Mouse (Mus musculus) hindbrain, embryonic 16.5 days (tissue): ENCODE data around the gene Cnga2. TPM values are rescaled to one million over a fixed set of nuclear protein-coding genes. Genes with fewer than 3 reads are reported as not detected.

ENCODE experiments used
- ATAC-seq: fragments of 200-750 bp; cut with Nextera tagmentation; 2 replicates; pipeline ENCODE4 v1.8.0; 2017; ENCODE audit warnings: moderate TSS enrichment, moderate library complexity
- H3K27ac ChIP-seq: fragments of 300-500 bp; sonication (generic); 2 replicates; pipeline ENCODE4 v1.5.1; 2014; ENCODE audit warnings: low read depth, mild to moderate bottlenecking, control low read depth, low read length, moderate library complexity
- H3K27me3 ChIP-seq: fragments of 300-500 bp; sonication (generic); replicated peaks from 2 replicates; pipeline ENCODE4 v1.6.1; 2014; ENCODE audit warnings: low read length; ENCODE audit not compliant: control insufficient read depth, insufficient read depth
- H3K36me3 ChIP-seq: fragments of 300-500 bp; sonication (generic); 2 replicates; pipeline ENCODE4 v1.6.1; 2014; ENCODE audit warnings: mild to moderate bottlenecking, low read length, moderate library complexity, mixed read lengths; ENCODE audit not compliant: control insufficient read depth, insufficient read depth
- H3K4me1 ChIP-seq: fragments of 300-500 bp; sonication (generic); 2 replicates; pipeline ENCODE4 v1.6.1; 2014; ENCODE audit warnings: low read depth, low read length; ENCODE audit not compliant: control insufficient read depth, insufficient read depth
- H3K4me2 ChIP-seq: fragments of 300-500 bp; sonication (generic); 2 replicates; pipeline ENCODE4 v1.6.1; 2014; ENCODE audit warnings: mild to moderate bottlenecking, low read length, control low read depth, moderate library complexity
- H3K4me3 ChIP-seq: fragments of 300-500 bp; sonication (generic); 2 replicates; pipeline ENCODE4 v1.5.1; 2014; ENCODE audit warnings: mild to moderate bottlenecking, low read length, control low read depth, moderate library complexity
- H3K9ac ChIP-seq: fragments of 300-500 bp; sonication (generic); 2 replicates; pipeline ENCODE4 v1.6.1; 2014; ENCODE audit warnings: low read depth, mild to moderate bottlenecking, control low read depth, low read length, moderate library complexity
- H3K9me3 ChIP-seq: fragments of 300-500 bp; sonication (generic); 2 replicates; pipeline ENCODE4 v1.6.1; 2014; ENCODE audit warnings: mild to moderate bottlenecking, low read length, moderate library complexity; ENCODE audit not compliant: control insufficient read depth
- WGBS: fragments of 180-500 bp; shearing (Covaris S2); extraction: QIAGEN DNeasy Blood & Tissue Kit; methylation state at CpG from one replicate; pipeline ENCODE4 v1.1.7; 2014; 5-methylcytosine and 5-hydroxymethylcytosine counted together
- polyA plus RNA-seq: library from polyadenylated mRNA; unstranded; fragments of >200 nt; fragmentation: Nextera tagmentation; extraction: Ambion mirVana; gene quantifications from 2 replicates; pipeline ENCODE4 v1.2.1, GENCODE M21; 2015

Cnga2 gene
- polyA plus RNA-seq, 1 experiment from 2014 or later = 0.19 TPM

GRCm38 (mm10) chrX:72022750-72023398 lies 31.2 kb downstream of the Cnga2 start:
- H3K4me3 ChIP-seq = no peak overlapping the region
- no peak overlapping the region for H3K9ac ChIP-seq
- no peak overlapping the region for H3K27ac ChIP-seq
- 40% methylated on average over 10 of the region's 10 CpGs for WGBS
- H3K9me3 ChIP-seq = no peaks in the 10 kb centered on the region
- H3K4me2 ChIP-seq = no peak overlapping the region
- H3K27me3 ChIP-seq = no peaks in the 10 kb centered on the region
- no peaks in the 10 kb centered on the region for H3K4me1 ChIP-seq
- no peaks in the 10 kb centered on the region for H3K36me3 ChIP-seq
- peak; percentile 70; the same call in 1 of the 2 replicates for ATAC-seq

- ATAC-seq = no peak
- no peak overlapping the region for H3K4me3 ChIP-seq
- H3K27me3 ChIP-seq = no peaks in the 10 kb centered on the region
- no peaks in the 10 kb centered on the region for H3K36me3 ChIP-seq
- H3K9ac ChIP-seq = no peak overlapping the region
- 52% methylated on average over 3 of the region's 3 CpGs for WGBS
- H3K4me1 ChIP-seq = no peaks in the 10 kb centered on the region
- H3K9me3 ChIP-seq = no peaks in the 10 kb centered on the region
- no peak overlapping the region for H3K4me2 ChIP-seq
- no peak overlapping the region for H3K27ac ChIP-seq
These were observed 31.9 kb downstream of the Cnga2 start for GRCm38 (mm10) chrX:72023542-72023941.

GRCm38 (mm10) chrX:72044056-72044455 lies 52.4 kb downstream of the Cnga2 start:
- Histone ChIP-seq H3K9ac (no peak overlapping the region), H3K4me1 (no peaks in the 10 kb centered on the region), H3K27me3 (no peaks in the 10 kb centered on the region), H3K27ac (no peak overlapping the region), H3K4me3 (no peak overlapping the region), H3K9me3 (no peaks in the 10 kb centered on the region), H3K36me3 (no peaks in the 10 kb centered on the region), H3K4me2 (no peak overlapping the region)
- ATAC-seq = no peak
- 66% methylated on average over 3 of the region's 3 CpGs for WGBS

GRCm38 (mm10) chrX:72047918-72048317 lies 56.3 kb downstream of the Cnga2 start:
- H3K27ac ChIP-seq = no peak overlapping the region
- H3K9ac ChIP-seq = no peak overlapping the region
- H3K36me3 ChIP-seq = no peaks in the 10 kb centered on the region
- ATAC-seq = no peak
- H3K27me3 ChIP-seq = no peaks in the 10 kb centered on the region
- H3K4me1 ChIP-seq = no peaks in the 10 kb centered on the region
- H3K4me2 ChIP-seq = no peak overlapping the region
- 86% methylated on average over 2 of the region's 2 CpGs for WGBS
- no peak overlapping the region for H3K4me3 ChIP-seq
- no peaks in the 10 kb centered on the region for H3K9me3 ChIP-seq

Other genes with a start within 250 kb of the Cnga2 start
- gene Vma21, start 175.9 kb upstream of the Cnga2 start, polyA plus RNA-seq = 52.7 and 52.9 TPM in 2 replicates
- gene Gm1141, start 70.8 kb upstream of the Cnga2 start, polyA plus RNA-seq = 0.21 and 0.29 TPM in 2 replicates
- 13.0 and 14.3 TPM in 2 replicates for gene Prrg3, start 29.2 kb upstream of the Cnga2 start, polyA plus RNA-seq
- 0.19 TPM in 1 of 2 replicates, not detected in the other for gene Fate1, start 18.9 kb upstream of the Cnga2 start, polyA plus RNA-seq
- not detected in 2 replicates for gene Magea4, start 230.2 kb downstream of the Cnga2 start, polyA plus RNA-seq